Mouse (Mus musculus) forebrain, embryonic 15.5 days (tissue): Measurements from ENCODE around the gene Myl7. TPM values are rescaled to one million over a fixed set of nuclear protein-coding genes. Genes with fewer than 3 reads are reported as not detected.
A peak's percentile ranks its signal among the peaks of the same experiment; 100 is the strongest.

Source experiments
- ATAC-seq: fragments of 200-750 bp; cut with Nextera tagmentation; replicated peaks from 2 replicates; pipeline ENCODE4 v1.8.0; 2017; ENCODE audit warnings: mild to moderate bottlenecking, moderate TSS enrichment, moderate library complexity
- H3K27ac ChIP-seq: fragments of 300-500 bp; sonication (generic); replicated peaks from 2 replicates; pipeline ENCODE4 v1.5.1; 2015; ENCODE audit warnings: mild to moderate bottlenecking, inconsistent platforms
- H3K27me3 ChIP-seq: fragments of 300-500 bp; sonication (generic); 2 replicates; pipeline ENCODE4 v1.6.1; 2015; ENCODE audit warnings: inconsistent platforms
- H3K36me3 ChIP-seq: fragments of 300-500 bp; sonication (generic); 2 replicates; pipeline ENCODE4 v1.6.1; 2015; ENCODE audit warnings: mild to moderate bottlenecking, inconsistent platforms
- H3K4me1 ChIP-seq: fragments of 300-500 bp; sonication (generic); 2 replicates; pipeline ENCODE4 v1.6.1; 2015; ENCODE audit warnings: inconsistent platforms
- H3K4me2 ChIP-seq: fragments of 300-500 bp; sonication (generic); replicated peaks from 2 replicates; pipeline ENCODE4 v1.6.1; 2015; ENCODE audit warnings: mild to moderate bottlenecking, inconsistent platforms
- H3K4me3 ChIP-seq: fragments of 300-500 bp; sonication (generic); 2 replicates; pipeline ENCODE4 v1.5.1; 2015; ENCODE audit warnings: mild to moderate bottlenecking, inconsistent platforms
- H3K9ac ChIP-seq: fragments of 300-500 bp; sonication (generic); replicated peaks from 2 replicates; pipeline ENCODE4 v1.6.1; 2015; ENCODE audit warnings: mild to moderate bottlenecking, inconsistent platforms
- H3K9me3 ChIP-seq: fragments of 300-500 bp; sonication (generic); 2 replicates; pipeline ENCODE4 v1.6.1; 2016; ENCODE audit warnings: inconsistent platforms
- WGBS: fragments of 180-500 bp; shearing (Covaris S2); methylation state at CpG from one replicate; pipeline ENCODE4 v1.1.7; 2015; ENCODE audit warnings: mixed read lengths; 5-methylcytosine and 5-hydroxymethylcytosine counted together
- polyA plus RNA-seq: library from polyadenylated mRNA; unstranded; fragments of >200 nt; fragmentation: Nextera tagmentation; extraction: Ambion mirVana; gene quantifications from 2 replicates; pipeline ENCODE4 v1.2.1, GENCODE M21; 2015

Gene Myl7
- polyA plus RNA-seq, 1 experiment from 2014 or later: 0.32 TPM

GRCm38 (mm10) chr11:5915429-5916177 is 17.0 kb upstream of the Myl7 start:
- H3K4me3 ChIP-seq: no peak overlapping the region
- H3K27me3 ChIP-seq: no peaks in the 10 kb centered on the region
- H3K4me1 ChIP-seq: no peaks in the 10 kb centered on the region
- no peak overlapping the region for H3K27ac ChIP-seq
- no peak overlapping the region for H3K9ac ChIP-seq
- WGBS: 83% methylated on average over 5 of the region's 5 CpGs
- H3K4me2 ChIP-seq: no peak overlapping the region
- no peak for ATAC-seq
- no peaks in the 10 kb centered on the region for H3K9me3 ChIP-seq
- H3K36me3 ChIP-seq: no peaks in the 10 kb centered on the region

- H3K4me3 ChIP-seq: no peak overlapping the region
- H3K27ac ChIP-seq: no peak overlapping the region
- 58% methylated on average over 5 of the region's 5 CpGs for WGBS
- H3K9me3 ChIP-seq: no peaks in the 10 kb centered on the region
- H3K4me2 ChIP-seq: no peak overlapping the region
- H3K4me1 ChIP-seq: no peaks in the 10 kb centered on the region
- H3K36me3 ChIP-seq: no peaks in the 10 kb centered on the region
- H3K27me3 ChIP-seq: no peaks in the 10 kb centered on the region
- H3K9ac ChIP-seq: no peak overlapping the region
- ATAC-seq: no peak
These were observed 16.4 kb upstream of the Myl7 start for GRCm38 (mm10) chr11:5914940-5915339.

GRCm38 (mm10) chr11:5913936-5914335 is 15.4 kb upstream of the Myl7 start:
- WGBS: 83% methylated on average over 4 of the region's 4 CpGs
- H3K27me3 ChIP-seq: no peaks in the 10 kb centered on the region
- no peak overlapping the region for H3K4me3 ChIP-seq
- no peak overlapping the region for H3K27ac ChIP-seq
- no peak overlapping the region for H3K4me2 ChIP-seq
- H3K36me3 ChIP-seq: no peaks in the 10 kb centered on the region
- ATAC-seq: no peak
- H3K9ac ChIP-seq: no peak overlapping the region
- no peaks in the 10 kb centered on the region for H3K4me1 ChIP-seq
- no peaks in the 10 kb centered on the region for H3K9me3 ChIP-seq

GRCm38 (mm10) chr11:5913256-5913655 is 14.7 kb upstream of the Myl7 start:
- no peaks in the 10 kb centered on the region for H3K27me3 ChIP-seq
- no peak overlapping the region for H3K4me3 ChIP-seq
- ATAC-seq: no peak
- no peaks in the 10 kb centered on the region for H3K36me3 ChIP-seq
- no peak overlapping the region for H3K27ac ChIP-seq
- no peak overlapping the region for H3K9ac ChIP-seq
- H3K9me3 ChIP-seq: no peaks in the 10 kb centered on the region
- H3K4me2 ChIP-seq: no peak overlapping the region
- H3K4me1 ChIP-seq: no peaks in the 10 kb centered on the region
- WGBS: 71% methylated on average over 8 of the region's 8 CpGs

GRCm38 (mm10) chr11:5912635-5913034 is 14.1 kb upstream of the Myl7 start:
- H3K27ac ChIP-seq: no peak overlapping the region
- H3K9ac ChIP-seq: no peak overlapping the region
- no peak overlapping the region for H3K4me3 ChIP-seq
- H3K4me2 ChIP-seq: no peak overlapping the region
- no peaks in the 10 kb centered on the region for H3K4me1 ChIP-seq
- no peak for ATAC-seq
- 28% methylated on average over 5 of the region's 5 CpGs for WGBS
- no peaks in the 10 kb centered on the region for H3K9me3 ChIP-seq
- H3K36me3 ChIP-seq: no peaks in the 10 kb centered on the region
- no peaks in the 10 kb centered on the region for H3K27me3 ChIP-seq

- H3K4me2 ChIP-seq: no peak overlapping the region
- H3K9ac ChIP-seq: no peak overlapping the region
- no peak overlapping the region for H3K27ac ChIP-seq
- no peaks in the 10 kb centered on the region for H3K9me3 ChIP-seq
- 85% methylated on average over 4 of the region's 4 CpGs for WGBS
- H3K4me1 ChIP-seq: no peaks in the 10 kb centered on the region
- H3K27me3 ChIP-seq: no peaks in the 10 kb centered on the region
- ATAC-seq: no peak
- no peak overlapping the region for H3K4me3 ChIP-seq
- H3K36me3 ChIP-seq: no peaks in the 10 kb centered on the region
These were observed 10.1 kb upstream of the Myl7 start for GRCm38 (mm10) chr11:5908642-5909041.

GRCm38 (mm10) chr11:5907096-5907495 is 8.5 kb upstream of the Myl7 start:
- Histone ChIP-seq H3K4me3 (no peak overlapping the region), H3K27me3 (no peaks in the 10 kb centered on the region), H3K36me3 (no peaks in the 10 kb centered on the region), H3K9ac (no peak overlapping the region), H3K9me3 (no peaks in the 10 kb centered on the region), H3K27ac (no peak overlapping the region), H3K4me1 (peaks cover 6% of the 10 kb centered on the region), H3K4me2 (no peak overlapping the region)
- no peak for ATAC-seq
- 35% methylated on average over 5 of the region's 5 CpGs for WGBS

GRCm38 (mm10) chr11:5905778-5906518 is 7.4 kb upstream of the Myl7 start:
- Histone ChIP-seq H3K4me2 (no peak overlapping the region), H3K27me3 (no peaks in the 10 kb centered on the region), H3K4me3 (no peak overlapping the region), H3K9me3 (no peaks in the 10 kb centered on the region), H3K36me3 (no peaks in the 10 kb centered on the region), H3K4me1 (peaks cover 16% of the 10 kb centered on the region), H3K9ac (no peak overlapping the region), H3K27ac (no peak overlapping the region)
- no peak for ATAC-seq
- 82% methylated on average over 10 of the region's 10 CpGs for WGBS

GRCm38 (mm10) chr11:5904871-5905270 is 6.3 kb upstream of the Myl7 start:
- Histone ChIP-seq H3K4me3 (no peak overlapping the region), H3K9ac (no peak overlapping the region), H3K27ac (no peak overlapping the region), H3K4me1 (peaks cover 18% of the 10 kb centered on the region), H3K27me3 (no peaks in the 10 kb centered on the region), H3K4me2 (no peak overlapping the region), H3K9me3 (no peaks in the 10 kb centered on the region), H3K36me3 (no peaks in the 10 kb centered on the region)
- ATAC-seq: no peak
- 96% methylated on average over 6 of the region's 6 CpGs for WGBS

GRCm38 (mm10) chr11:5904357-5904756 is 5.8 kb upstream of the Myl7 start:
- Histone ChIP-seq H3K4me2 (no peak overlapping the region), H3K4me1 (peaks cover 18% of the 10 kb centered on the region), H3K36me3 (no peaks in the 10 kb centered on the region), H3K9me3 (no peaks in the 10 kb centered on the region), H3K27ac (no peak overlapping the region), H3K9ac (no peak overlapping the region), H3K4me3 (no peak overlapping the region), H3K27me3 (no peaks in the 10 kb centered on the region)
- WGBS: 94% methylated on average over 19 of the region's 19 CpGs
- ATAC-seq: no peak

GRCm38 (mm10) chr11:5903844-5904243 is 5.3 kb upstream of the Myl7 start:
- Histone ChIP-seq H3K4me1 (peaks cover 18% of the 10 kb centered on the region), H3K4me2 (no peak overlapping the region), H3K36me3 (no peaks in the 10 kb centered on the region), H3K9ac (no peak overlapping the region), H3K27me3 (no peaks in the 10 kb centered on the region), H3K4me3 (no peak overlapping the region), H3K27ac (no peak overlapping the region), H3K9me3 (no peaks in the 10 kb centered on the region)
- no peak for ATAC-seq
- 86% methylated on average over 2 of the region's 2 CpGs for WGBS

GRCm38 (mm10) chr11:5902390-5902789 is 3.8 kb upstream of the Myl7 start:
- peak; percentile 46 for ATAC-seq

More at GRCm38 (mm10) chr11:5902390-5902789, 3.8 kb upstream of the Myl7 start:
- H3K27ac ChIP-seq: peak overlapping the region; percentile 77
- H3K27me3 ChIP-seq: no peaks in the 10 kb centered on the region
- peaks cover 18% of the 10 kb centered on the region for H3K4me1 ChIP-seq
- H3K4me2 ChIP-seq: peak overlapping the region; percentile 77
- peak overlapping the region; percentile 45 for H3K4me3 ChIP-seq
- WGBS: 7% methylated on average over 6 of the region's 6 CpGs
- no peaks in the 10 kb centered on the region for H3K36me3 ChIP-seq
- peak overlapping the region; percentile 66 for H3K9ac ChIP-seq
- no peaks in the 10 kb centered on the region for H3K9me3 ChIP-seq
